Mouse (Mus musculus): Measurements from ENCODE around the gene Pgap2. TPM values are rescaled to one million over a fixed set of nuclear protein-coding genes. Genes with fewer than 3 reads are reported as not detected.

Gene Pgap2
- 50.7 and 55.6 TPM in 2 replicates for polyA plus RNA-seq (2016; fragmentation: Nextera tagmentation; extraction: Ambion mirVana)

DNA sequence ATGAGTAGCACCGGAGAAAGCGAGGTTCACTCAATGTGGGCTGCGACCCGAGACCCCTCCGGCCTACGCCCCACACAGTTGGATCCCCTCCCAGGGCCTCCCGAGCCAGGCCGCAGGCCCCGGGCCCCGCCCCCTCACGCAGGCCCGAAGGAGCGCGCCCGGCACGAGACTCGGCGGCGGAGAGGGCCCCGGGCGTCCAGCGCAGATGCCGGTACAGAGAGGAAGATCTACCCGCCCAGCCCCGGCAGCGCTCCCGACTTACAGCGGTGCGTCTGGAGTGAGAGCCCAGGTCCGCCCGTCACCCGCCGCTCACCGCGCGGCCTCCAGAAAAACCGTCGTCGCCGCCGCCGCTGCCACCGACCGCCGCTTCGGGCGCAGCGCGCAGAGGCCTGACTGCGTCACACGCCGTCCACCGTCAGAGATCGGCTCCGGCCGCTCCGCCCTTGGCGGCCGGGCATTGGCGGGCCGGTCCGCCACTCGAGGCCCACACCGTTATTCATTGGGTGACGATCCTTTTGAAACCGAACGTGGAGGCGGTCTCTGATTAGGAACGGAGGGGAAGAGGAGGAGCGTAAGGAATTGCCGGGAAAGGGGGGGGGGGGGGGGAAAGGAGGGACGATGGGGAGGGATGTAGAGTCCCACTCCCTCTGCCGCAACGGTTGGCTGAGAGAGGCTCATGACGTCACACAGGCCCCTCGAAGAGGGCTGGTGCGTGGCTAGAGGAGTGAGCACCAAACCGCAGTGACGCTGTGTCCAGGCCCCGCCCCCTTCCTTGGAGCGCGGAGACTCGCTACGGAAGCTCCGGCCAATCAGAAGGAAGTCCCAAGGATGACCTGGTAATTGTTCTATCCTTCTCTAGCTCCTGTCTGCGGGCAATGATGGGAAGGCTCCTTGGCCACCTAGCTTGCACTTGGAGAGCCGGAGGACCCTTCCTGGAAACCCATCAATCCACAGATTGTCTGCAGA is at the start of gene Pgap2, which contains the start of gene Nup98:
TSS of gene Pgap2 (plus strand) at position 453 of the 966 bp plus-strand sequence.
TSS of gene Nup98 (minus strand) at position 421 of the 966 bp plus-strand sequence.
- Histone ChIP-seq H3K27ac (ENCODE audit: poor library complexity, severe bottlenecking) (peak within 1 kb of the TSS; percentile 94), H3K4me1 (replicated peaks) (peaks cover 7% of the 10 kb centered on the region), H3K4me3 (peak within 1 kb of the TSS; percentile 83), H3K9me3 (replicated peaks) (no peaks in the 10 kb centered on the region), H3K27me3 (replicated peaks) (no peaks in the 10 kb centered on the region), H3K4me2 (peak within 1 kb of the TSS; percentile 87), H3K9ac (peak within 1 kb of the TSS; percentile 89), H3K36me3 (0 out of 2 replicates have a peak, but pooled peaks cover 3% of the 10 kb centered on the region)
- under 1% methylated on average over 85 of the region's 87 CpGs for WGBS
- ATAC-seq (ENCODE audit: insufficient number of reproducible peaks, low FRiP score), result peak; percentile 99

DNA sequence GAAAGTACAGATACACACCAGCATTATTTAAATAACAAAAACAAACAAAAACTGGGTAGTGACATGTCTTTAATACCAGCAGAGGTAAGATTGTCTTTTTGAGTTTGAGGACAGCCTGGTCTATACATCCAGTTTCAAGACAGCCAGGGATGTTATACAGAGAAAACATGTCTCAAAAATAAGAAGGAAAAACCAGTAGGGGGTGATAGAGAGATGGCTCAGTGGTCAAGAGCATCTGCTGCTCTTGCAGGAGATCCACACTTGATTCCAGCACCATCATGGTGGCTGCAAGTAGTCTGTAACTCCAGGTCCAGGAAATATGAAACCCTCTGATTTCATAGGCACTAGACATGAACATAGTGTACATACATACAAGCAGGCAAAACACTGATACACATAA is 39.7 kb upstream of the Pgap2 start:
- Histone ChIP-seq H3K9me3 (replicated peaks) (no peaks in the 10 kb centered on the region), H3K27me3 (replicated peaks) (no peaks in the 10 kb centered on the region), H3K9ac (no peak overlapping the region), H3K4me3 (no peak overlapping the region), H3K36me3 (peaks cover 32% of the 10 kb centered on the region), H3K27ac (ENCODE audit: poor library complexity, severe bottlenecking) (no peak overlapping the region), H3K4me1 (replicated peaks) (no peaks in the 10 kb centered on the region), H3K4me2 (no peak overlapping the region)
- no peak for ATAC-seq (ENCODE audit: insufficient number of reproducible peaks, low FRiP score)

GRCm38 (mm10) chr7:102183849-102184248 is 26.2 kb upstream of the Pgap2 start:
- H3K9me3 ChIP-seq (replicated peaks), result no peaks in the 10 kb centered on the region
- peaks cover 60% of the 10 kb centered on the region for H3K36me3 ChIP-seq
- H3K9ac ChIP-seq, result no peak overlapping the region
- no peak overlapping the region for H3K4me2 ChIP-seq
- no peaks in the 10 kb centered on the region for H3K27me3 ChIP-seq (replicated peaks)
- no peaks in the 10 kb centered on the region for H3K4me1 ChIP-seq (replicated peaks)
- no peak overlapping the region for H3K4me3 ChIP-seq
- 87% methylated on average over 3 of the region's 3 CpGs for WGBS
- no peak overlapping the region for H3K27ac ChIP-seq (ENCODE audit: poor library complexity, severe bottlenecking)
- ATAC-seq (ENCODE audit: insufficient number of reproducible peaks, low FRiP score), result no peak

DNA sequence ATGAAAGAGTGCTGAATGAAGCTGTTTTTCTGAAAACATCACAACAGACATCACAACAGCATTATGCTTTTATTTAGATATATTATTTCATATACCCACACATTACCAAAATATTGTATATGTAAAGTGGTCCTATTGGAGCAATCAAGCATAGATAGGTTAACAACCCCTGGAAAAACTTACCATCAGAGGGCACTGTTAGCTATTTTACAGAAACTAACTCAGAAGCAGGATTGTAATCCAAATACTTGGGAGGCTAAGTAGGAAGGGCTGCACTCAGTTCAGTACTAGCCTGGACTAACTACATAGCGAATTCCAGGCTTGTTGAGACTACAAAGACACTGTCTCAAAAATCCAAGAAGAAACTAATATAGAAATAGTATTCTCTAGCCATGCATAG is 17.7 kb upstream of the Pgap2 start:
- no peak for ATAC-seq (ENCODE audit: insufficient number of reproducible peaks, low FRiP score)
- no peak overlapping the region for H3K9ac ChIP-seq
- WGBS, result 89% methylated on average over 1 of the region's 1 CpGs
- no peaks in the 10 kb centered on the region for H3K4me1 ChIP-seq (replicated peaks)
- H3K27me3 ChIP-seq (replicated peaks), result no peaks in the 10 kb centered on the region
- H3K36me3 ChIP-seq, result peaks cover 58% of the 10 kb centered on the region
- no peak overlapping the region for H3K4me3 ChIP-seq
- H3K27ac ChIP-seq (ENCODE audit: poor library complexity, severe bottlenecking), result no peak overlapping the region
- no peaks in the 10 kb centered on the region for H3K9me3 ChIP-seq (replicated peaks)
- H3K4me2 ChIP-seq, result no peak overlapping the region

- whole genome bisulfite sequencing, result 85% methylated on average over 3 of the region's 3 CpGs
- Histone ChIP-seq H3K27me3 (replicated peaks) (no peaks in the 10 kb centered on the region), H3K4me2 (no peak overlapping the region), H3K9ac (no peak overlapping the region), H3K36me3 (0 out of 2 replicates have a peak, but pooled peaks cover 5% of the 10 kb centered on the region), H3K27ac (ENCODE audit: poor library complexity, severe bottlenecking) (no peak overlapping the region), H3K4me3 (no peak overlapping the region), H3K4me1 (replicated peaks) (0 out of 2 replicates have a peak, but pooled peaks cover 8% of the 10 kb centered on the region), H3K9me3 (replicated peaks) (no peaks in the 10 kb centered on the region)
- no peak for ATAC-seq (ENCODE audit: insufficient number of reproducible peaks, low FRiP score)
Measured at GRCm38 (mm10) chr7:102200576-102200975, 9.4 kb upstream of the Pgap2 start.

DNA sequence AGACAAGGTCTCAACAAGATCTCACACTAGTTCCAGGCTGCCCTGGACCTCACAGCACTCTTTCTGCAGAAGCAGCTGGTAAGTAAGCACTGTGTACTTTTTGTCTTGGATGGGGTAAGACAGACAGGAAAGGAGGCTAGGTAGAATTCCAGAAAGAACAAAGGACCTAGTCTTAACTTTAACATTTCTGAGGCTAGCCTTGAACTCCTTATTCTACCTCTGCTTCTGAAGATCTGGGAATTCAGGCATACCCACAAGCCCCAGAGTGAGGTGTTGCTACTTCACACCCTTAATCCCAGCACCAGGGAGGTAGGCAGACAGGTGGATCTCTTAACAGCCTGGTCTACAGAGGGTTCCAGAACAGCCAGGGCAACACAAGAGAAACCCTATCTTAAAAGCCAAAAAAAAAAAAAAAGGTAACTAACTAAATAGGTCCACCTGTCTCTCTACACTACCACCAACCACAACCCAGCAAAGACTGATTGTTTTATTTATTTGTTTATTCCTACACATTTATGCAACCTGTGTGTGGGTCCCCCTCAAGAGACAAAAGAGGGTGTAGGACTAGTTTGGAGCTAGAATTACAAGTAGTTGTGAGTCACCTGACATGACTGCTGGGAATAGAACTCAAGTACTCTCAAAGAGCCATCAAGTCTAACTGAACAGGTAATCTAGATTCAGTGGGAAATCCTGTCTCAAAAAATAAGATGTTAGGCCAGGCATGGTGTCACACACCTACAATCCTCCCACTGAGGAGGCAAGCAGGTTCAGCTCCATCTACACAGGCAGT is 8.8 kb upstream of the Pgap2 start:
- Histone ChIP-seq H3K27ac (ENCODE audit: poor library complexity, severe bottlenecking) (no peak overlapping the region), H3K4me2 (no peak overlapping the region), H3K4me1 (replicated peaks) (0 out of 2 replicates have a peak, but pooled peaks cover 11% of the 10 kb centered on the region), H3K9me3 (replicated peaks) (no peaks in the 10 kb centered on the region), H3K9ac (no peak overlapping the region), H3K36me3 (0 out of 2 replicates have a peak, but pooled peaks cover 5% of the 10 kb centered on the region), H3K27me3 (replicated peaks) (no peaks in the 10 kb centered on the region), H3K4me3 (no peak overlapping the region)
- ATAC-seq (ENCODE audit: insufficient number of reproducible peaks, low FRiP score), result no peak

- Histone ChIP-seq H3K27me3 (replicated peaks) (no peaks in the 10 kb centered on the region), H3K4me3 (no peak overlapping the region), H3K27ac (ENCODE audit: poor library complexity, severe bottlenecking) (no peak overlapping the region), H3K9ac (no peak overlapping the region), H3K4me2 (no peak overlapping the region), H3K36me3 (0 out of 2 replicates have a peak, but pooled peaks cover 9% of the 10 kb centered on the region), H3K4me1 (replicated peaks) (peaks cover 15% of the 10 kb centered on the region), H3K9me3 (replicated peaks) (no peaks in the 10 kb centered on the region)
- WGBS, result 88% methylated on average over 3 of the region's 3 CpGs
- no peak for ATAC-seq (ENCODE audit: insufficient number of reproducible peaks, low FRiP score)
Measured at GRCm38 (mm10) chr7:102204296-102204857, 5.6 kb upstream of the Pgap2 start.

- Histone ChIP-seq H3K4me3 (no peak overlapping the region), H3K36me3 (0 out of 2 replicates have a peak, but pooled peaks cover 9% of the 10 kb centered on the region), H3K4me2 (no peak overlapping the region), H3K9me3 (replicated peaks) (no peaks in the 10 kb centered on the region), H3K4me1 (replicated peaks) (peaks cover 15% of the 10 kb centered on the region), H3K27ac (ENCODE audit: poor library complexity, severe bottlenecking) (no peak overlapping the region; the same call in 1 of the 2 replicates), H3K27me3 (replicated peaks) (no peaks in the 10 kb centered on the region), H3K9ac (no peak overlapping the region)
- 56% methylated on average over 1 of the region's 1 CpGs for WGBS
- ATAC-seq (ENCODE audit: insufficient number of reproducible peaks, low FRiP score), result no peak
Measured at GRCm38 (mm10) chr7:102205646-102206045, 4.4 kb upstream of the Pgap2 start.

- no peak for ATAC-seq (ENCODE audit: insufficient number of reproducible peaks, low FRiP score)
- Histone ChIP-seq H3K9ac (peak overlapping the region; percentile 89), H3K4me2 (peak overlapping the region; percentile 87), H3K9me3 (replicated peaks) (no peaks in the 10 kb centered on the region), H3K4me3 (peak overlapping the region; percentile 83), H3K27me3 (replicated peaks) (no peaks in the 10 kb centered on the region), H3K4me1 (replicated peaks) (peaks cover 11% of the 10 kb centered on the region), H3K27ac (ENCODE audit: poor library complexity, severe bottlenecking) (no peak overlapping the region), H3K36me3 (0 out of 2 replicates have a peak, but pooled peaks cover 9% of the 10 kb centered on the region)
- 39% methylated on average over 4 of the region's 4 CpGs for WGBS
Measured at GRCm38 (mm10) chr7:102208806-102209363, 1.1 kb upstream of the Pgap2 start.

DNA sequence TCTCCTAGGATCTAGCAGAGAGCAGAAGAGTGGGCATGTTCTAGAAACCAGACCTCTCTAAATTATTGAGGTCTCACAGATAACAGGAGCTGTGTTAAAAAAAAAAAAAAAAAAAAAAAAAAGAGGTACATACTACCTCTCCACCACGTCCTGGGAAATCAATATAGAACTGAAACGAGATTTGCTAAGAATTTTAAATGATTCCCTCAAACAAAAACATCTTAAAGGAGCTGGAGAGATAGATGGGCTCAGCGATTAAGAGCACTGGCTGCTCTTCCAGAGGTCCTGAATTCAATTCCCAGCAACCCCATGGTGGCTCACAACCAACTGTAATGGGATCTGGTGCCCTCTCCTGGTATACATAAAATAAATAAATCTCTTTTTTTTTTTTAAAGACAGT is 1.1 kb downstream of the Pgap2 start:
- no peak for ATAC-seq (ENCODE audit: insufficient number of reproducible peaks, low FRiP score)
- peak overlapping the region; percentile 76 for H3K9ac ChIP-seq
- no peaks in the 10 kb centered on the region for H3K27me3 ChIP-seq (replicated peaks)
- 0 out of 2 replicates have a peak, but pooled peaks cover 3% of the 10 kb centered on the region for H3K36me3 ChIP-seq
- peak overlapping the region; percentile 89 for H3K27ac ChIP-seq (ENCODE audit: poor library complexity, severe bottlenecking)
- no peaks in the 10 kb centered on the region for H3K9me3 ChIP-seq (replicated peaks)
- WGBS, result 41% methylated on average over 3 of the region's 3 CpGs
- peak overlapping the region; percentile 82 for H3K4me2 ChIP-seq
- peak overlapping the region; percentile 83 for H3K4me3 ChIP-seq
- H3K4me1 ChIP-seq (replicated peaks), result peaks cover 4% of the 10 kb centered on the region
